Mouse (Mus musculus) liver, embryonic 12.5 days (tissue): ENCODE data around the gene Zfp653. TPM values are rescaled to one million over a fixed set of nuclear protein-coding genes. Genes with fewer than 3 reads are reported as not detected.

Experiments
- ATAC-seq: fragments of 200-750 bp; cut with Nextera tagmentation; 2 replicates; pipeline ENCODE4 v1.8.0; 2017; ENCODE audit warnings: moderate number of reproducible peaks, mild to moderate bottlenecking, moderate library complexity
- H3K27ac ChIP-seq: fragments of 300-500 bp; sonication (generic); 2 replicates; pipeline ENCODE4 v1.5.1; 2016; ENCODE audit warnings: mild to moderate bottlenecking
- H3K27me3 ChIP-seq: fragments of 300-500 bp; sonication (generic); replicated peaks from 2 replicates; pipeline ENCODE4 v1.6.1; 2016; ENCODE audit warnings: mild to moderate bottlenecking, moderate library complexity
- H3K36me3 ChIP-seq: fragments of 300-500 bp; sonication (generic); 2 replicates; pipeline ENCODE4 v1.6.1; 2016; ENCODE audit warnings: mild to moderate bottlenecking, moderate library complexity
- H3K4me1 ChIP-seq: fragments of 300-500 bp; sonication (generic); 2 replicates; pipeline ENCODE4 v1.6.1; 2016
- H3K4me2 ChIP-seq: fragments of 300-500 bp; sonication (generic); 2 replicates; pipeline ENCODE4 v1.6.1; 2016; ENCODE audit warnings: mild to moderate bottlenecking, moderate library complexity
- H3K4me3 ChIP-seq: fragments of 300-500 bp; sonication (generic); 2 replicates; pipeline ENCODE4 v1.5.1; 2016; ENCODE audit warnings: mild to moderate bottlenecking, moderate library complexity
- H3K9ac ChIP-seq: fragments of 300-500 bp; sonication (generic); 2 replicates; pipeline ENCODE4 v1.6.1; 2016; ENCODE audit warnings: mild to moderate bottlenecking, moderate library complexity
- H3K9me3 ChIP-seq: fragments of 300-500 bp; sonication (generic); replicated peaks from 2 replicates; pipeline ENCODE4 v1.6.1; 2016; ENCODE audit warnings: mild to moderate bottlenecking, moderate library complexity
- WGBS: fragments of 180-500 bp; shearing (Covaris S2); methylation state at CpG from one replicate; pipeline ENCODE4 v1.1.7; 2016; ENCODE audit not compliant: insufficient replicate concordance; 5-methylcytosine and 5-hydroxymethylcytosine counted together
- polyA plus RNA-seq: library from polyadenylated mRNA; unstranded; fragments of >200 nt; fragmentation: Nextera tagmentation; extraction: Ambion mirVana; gene quantifications from 2 replicates; pipeline ENCODE4 v1.2.1, GENCODE M21; 2016

Gene Zfp653
- polyA plus RNA-seq, 1 experiment from 2014 or later = 5.7 TPM

- no peak overlapping the region for H3K4me2 ChIP-seq
- ATAC-seq = peak; percentile 6; the same call in 1 of the 2 replicates
- H3K27me3 ChIP-seq = no peaks in the 10 kb centered on the region
- no peaks in the 10 kb centered on the region for H3K9me3 ChIP-seq
- peaks cover 76% of the 10 kb centered on the region for H3K36me3 ChIP-seq
- WGBS = 84% methylated on average over 11 of the region's 11 CpGs
- H3K9ac ChIP-seq = no peak overlapping the region
- H3K4me1 ChIP-seq = peaks cover 13% of the 10 kb centered on the region
- H3K27ac ChIP-seq = 0 out of 2 replicates have a peak overlapping the region, but pooled peaks have one; percentile 28
- H3K4me3 ChIP-seq = no peak overlapping the region
These were observed 5.5 kb downstream of the Zfp653 start for GRCm38 (mm10) chr9:22065642-22066041.

DNA sequence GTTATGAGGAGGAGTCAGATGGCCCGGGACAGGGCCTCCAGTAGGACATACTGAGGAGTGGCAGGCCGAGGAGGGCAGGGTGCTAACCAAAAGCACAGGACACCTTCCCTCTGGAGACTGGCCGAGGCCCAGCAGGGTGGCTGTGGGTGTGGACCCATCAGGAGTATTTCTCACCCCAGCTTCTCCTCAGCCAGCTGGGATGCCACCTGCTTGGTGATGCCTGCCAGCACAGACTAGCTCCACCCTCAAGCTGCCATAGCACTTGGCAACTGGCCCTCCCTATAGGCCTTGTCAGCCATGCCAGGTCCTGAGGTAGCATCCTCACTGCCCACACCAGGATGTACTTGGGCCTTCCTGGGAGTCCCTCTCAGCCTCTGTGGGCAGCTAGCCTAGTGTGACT, 6.8 kb downstream of the Zfp653 start:
- peaks cover 82% of the 10 kb centered on the region for H3K36me3 ChIP-seq

DNA sequence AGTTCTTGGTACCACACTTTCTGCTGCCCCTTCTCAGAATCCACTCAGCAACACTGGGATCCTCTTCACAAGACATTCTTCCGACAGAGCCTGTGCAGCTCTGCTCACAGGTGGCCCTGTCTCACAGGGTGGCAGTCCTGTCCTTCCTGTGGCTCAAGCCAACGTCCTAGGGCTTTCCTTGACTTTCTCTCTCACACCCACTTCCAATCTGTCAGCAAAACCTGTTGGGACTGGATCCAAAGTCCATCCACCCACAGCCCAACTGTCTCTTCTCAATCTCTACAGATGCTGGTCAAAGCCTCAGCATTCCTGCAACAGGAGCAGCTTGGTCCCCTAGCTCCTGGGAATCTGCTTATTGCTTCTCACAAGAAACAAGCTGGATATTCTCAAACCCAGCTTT, 9.8 kb downstream of the Zfp653 start:
- Histone ChIP-seq H3K27ac (no peak overlapping the region), H3K36me3 (peaks cover 86% of the 10 kb centered on the region), H3K4me1 (peaks cover 2% of the 10 kb centered on the region; the same call in 1 of the 2 replicates), H3K9me3 (no peaks in the 10 kb centered on the region), H3K27me3 (0 out of 2 replicates have a peak, but pooled peaks cover 6% of the 10 kb centered on the region), H3K4me3 (no peak overlapping the region), H3K9ac (no peak overlapping the region), H3K4me2 (no peak overlapping the region)
- WGBS = 85% methylated on average over 2 of the region's 2 CpGs
- ATAC-seq = no peak

More for the DNA sequence above, 6.8 kb downstream of the Zfp653 start:
- no peak overlapping the region for H3K27ac ChIP-seq
- H3K27me3 ChIP-seq = no peaks in the 10 kb centered on the region
- WGBS = 72% methylated on average over 3 of the region's 3 CpGs
- no peaks in the 10 kb centered on the region for H3K9me3 ChIP-seq
- no peak overlapping the region for H3K4me2 ChIP-seq
- ATAC-seq = no peak
- no peak overlapping the region for H3K4me3 ChIP-seq
- H3K4me1 ChIP-seq = peaks cover under 1% of the 10 kb centered on the region
- no peak overlapping the region for H3K9ac ChIP-seq

DNA sequence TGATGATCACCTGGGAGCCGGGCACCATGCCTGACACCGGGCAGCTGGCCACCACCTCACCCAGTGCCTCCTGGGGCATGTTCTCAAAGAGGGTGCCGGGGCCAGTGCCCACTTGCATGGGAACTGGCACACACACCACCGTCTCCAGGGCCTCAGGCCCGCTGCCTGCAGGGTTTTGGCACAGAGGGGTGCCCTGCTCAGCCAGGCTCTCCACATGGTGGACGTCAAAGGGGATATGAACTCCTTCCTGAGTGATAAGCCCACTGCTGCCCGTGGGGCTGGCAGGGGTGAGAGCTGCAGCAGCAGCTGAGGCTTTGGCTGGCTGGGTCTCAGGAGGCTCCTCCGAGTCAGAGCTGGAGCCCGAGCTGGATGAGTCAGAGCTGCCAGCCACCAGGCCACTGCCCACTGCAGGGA, 13.2 kb downstream of the Zfp653 start:
- WGBS = 76% methylated on average over 9 of the region's 9 CpGs
- H3K4me3 ChIP-seq = no peak overlapping the region
- H3K4me1 ChIP-seq = peaks cover 20% of the 10 kb centered on the region
- ATAC-seq = no peak
- no peak overlapping the region for H3K4me2 ChIP-seq
- H3K36me3 ChIP-seq = peaks cover 55% of the 10 kb centered on the region
- H3K27me3 ChIP-seq = peaks cover 40% of the 10 kb centered on the region
- no peak overlapping the region for H3K9ac ChIP-seq
- no peak overlapping the region for H3K27ac ChIP-seq
- H3K9me3 ChIP-seq = no peaks in the 10 kb centered on the region

DNA sequence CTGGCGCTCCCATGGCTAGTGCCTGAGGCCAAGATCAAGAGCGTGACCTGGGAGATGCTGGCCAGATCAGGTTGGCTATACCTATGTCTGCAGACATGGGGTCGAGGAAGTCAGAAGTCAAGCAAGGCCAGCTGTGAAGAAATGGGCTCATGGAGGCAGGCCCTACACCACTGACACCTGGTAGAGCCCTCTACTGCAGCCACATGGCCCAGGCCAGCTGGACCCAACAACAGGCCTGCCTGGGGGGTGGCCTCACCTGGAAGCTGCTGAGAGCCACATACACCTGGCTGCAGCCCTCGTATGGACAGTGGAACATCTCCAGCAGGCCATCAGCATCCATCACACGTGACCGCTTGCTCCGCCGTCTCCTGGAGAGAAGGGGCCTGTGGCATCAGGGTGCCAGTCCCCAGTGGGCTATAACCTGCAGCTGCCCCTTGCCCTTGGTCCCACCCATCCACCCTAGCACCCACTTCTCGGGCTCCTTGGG, 14.1 kb downstream of the Zfp653 start:
- Histone ChIP-seq H3K4me2 (no peak overlapping the region), H3K27me3 (peaks cover 49% of the 10 kb centered on the region), H3K4me1 (peaks cover 21% of the 10 kb centered on the region), H3K9ac (no peak overlapping the region), H3K4me3 (no peak overlapping the region), H3K9me3 (no peaks in the 10 kb centered on the region), H3K36me3 (peaks cover 46% of the 10 kb centered on the region), H3K27ac (no peak overlapping the region)
- ATAC-seq = no peak
- WGBS = 86% methylated on average over 9 of the region's 9 CpGs

GRCm38 (mm10) chr9:22056303-22056910, 14.8 kb downstream of the Zfp653 start:
- WGBS = 67% methylated on average over 9 of the region's 9 CpGs
- no peak for ATAC-seq
- H3K27me3 ChIP-seq = peaks cover 56% of the 10 kb centered on the region

DNA sequence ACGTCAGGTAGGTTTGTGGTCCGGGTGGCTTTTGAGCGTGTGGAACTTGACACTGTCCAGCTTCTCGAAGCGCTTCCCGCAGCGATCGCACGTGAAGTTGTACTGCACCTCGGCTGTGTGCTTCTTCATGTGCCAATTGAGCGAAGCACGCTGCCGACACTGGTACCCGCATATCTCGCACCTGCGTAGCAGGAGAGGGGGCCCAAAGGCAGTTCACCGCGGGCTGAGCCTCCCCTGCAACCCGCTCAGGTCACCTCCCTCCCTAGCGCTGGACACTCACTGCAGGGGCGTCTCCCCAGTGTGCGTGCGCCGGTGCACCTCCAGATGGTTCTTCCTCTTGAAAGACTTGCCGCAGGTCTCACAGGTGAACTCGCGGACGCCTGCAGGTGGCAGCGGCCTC, 15.5 kb downstream of the Zfp653 start:
- H3K9me3 ChIP-seq = no peaks in the 10 kb centered on the region
- H3K9ac ChIP-seq = no peak overlapping the region
- H3K4me1 ChIP-seq = peaks cover 34% of the 10 kb centered on the region
- H3K4me2 ChIP-seq = no peak overlapping the region
- H3K27me3 ChIP-seq = peaks cover 63% of the 10 kb centered on the region
- WGBS = 38% methylated on average over 29 of the region's 29 CpGs
- no peak overlapping the region for H3K27ac ChIP-seq
- peaks cover 34% of the 10 kb centered on the region for H3K36me3 ChIP-seq
- H3K4me3 ChIP-seq = no peak overlapping the region
- no peak for ATAC-seq

More at GRCm38 (mm10) chr9:22056303-22056910, 14.8 kb downstream of the Zfp653 start:
- Histone ChIP-seq H3K4me2 (no peak overlapping the region), H3K9me3 (no peaks in the 10 kb centered on the region), H3K9ac (no peak overlapping the region), H3K36me3 (peaks cover 41% of the 10 kb centered on the region), H3K4me3 (no peak overlapping the region), H3K27ac (no peak overlapping the region), H3K4me1 (peaks cover 27% of the 10 kb centered on the region)

GRCm38 (mm10) chr9:22054411-22055076, 16.6 kb downstream of the Zfp653 start:
- ATAC-seq = peak; percentile 62
- Histone ChIP-seq H3K9ac (no peak overlapping the region), H3K27me3 (peaks cover 74% of the 10 kb centered on the region), H3K27ac (no peak overlapping the region), H3K4me2 (peak overlapping the region; percentile 53), H3K36me3 (peaks cover 29% of the 10 kb centered on the region), H3K4me1 (peaks cover 46% of the 10 kb centered on the region), H3K9me3 (no peaks in the 10 kb centered on the region), H3K4me3 (peak overlapping the region; percentile 20; the same call in 1 of the 2 replicates)
- 2% methylated on average over 32 of the region's 32 CpGs for WGBS

- H3K4me2 ChIP-seq = no peak overlapping the region
- ATAC-seq = no peak
- no peak overlapping the region for H3K9ac ChIP-seq
- no peaks in the 10 kb centered on the region for H3K9me3 ChIP-seq
- H3K27me3 ChIP-seq = peaks cover 83% of the 10 kb centered on the region
- no peak overlapping the region for H3K27ac ChIP-seq
- peaks cover 50% of the 10 kb centered on the region for H3K4me1 ChIP-seq
- peaks cover 22% of the 10 kb centered on the region for H3K36me3 ChIP-seq
- WGBS = 18% methylated on average over 6 of the region's 7 CpGs
- H3K4me3 ChIP-seq = no peak overlapping the region
These were observed 17.5 kb downstream of the Zfp653 start for GRCm38 (mm10) chr9:22053657-22054056.

- Histone ChIP-seq H3K9me3 (no peaks in the 10 kb centered on the region), H3K9ac (peak within 1 kb of the TSS; percentile 46; the same call in 1 of the 2 replicates), H3K27me3 (peaks cover 96% of the 10 kb centered on the region), H3K4me2 (peak within 1 kb of the TSS; percentile 77), H3K4me3 (peak within 1 kb of the TSS; percentile 48), H3K4me1 (peaks cover 50% of the 10 kb centered on the region), H3K27ac (no peak within 1 kb of the TSS), H3K36me3 (peaks cover 5% of the 10 kb centered on the region; the same call in 1 of the 2 replicates)
- WGBS = 4% methylated on average over 18 of the region's 28 CpGs
- no peak for ATAC-seq
These were observed 19.3 kb downstream of the Zfp653 start, which contains the start of gene Elavl3 for GRCm38 (mm10) chr9:22051958-22052254. Elavl3 (minus strand) TSS chr9:22052023.

- H3K9ac ChIP-seq = peak overlapping the region; percentile 46; the same call in 1 of the 2 replicates
- peaks cover 98% of the 10 kb centered on the region for H3K27me3 ChIP-seq
- peak overlapping the region; percentile 48 for H3K4me3 ChIP-seq
- H3K4me1 ChIP-seq = peaks cover 47% of the 10 kb centered on the region
- H3K9me3 ChIP-seq = no peaks in the 10 kb centered on the region
- no peaks in the 10 kb centered on the region; the same call in 1 of the 2 replicates for H3K36me3 ChIP-seq
- no peak for ATAC-seq
- WGBS = 5% methylated on average over 61 of the region's 67 CpGs
- H3K4me2 ChIP-seq = peak overlapping the region; percentile 77
- no peak overlapping the region for H3K27ac ChIP-seq
These were observed 19.8 kb downstream of the Zfp653 start for GRCm38 (mm10) chr9:22051161-22051957.
